Mouse (Mus musculus) hindbrain, embryonic 10.5 days (tissue): ENCODE measurements around the gene Tep1. TPM values are rescaled to one million over a fixed set of nuclear protein-coding genes. Genes with fewer than 3 reads are reported as not detected.
"Not testable (repeated sequence)": the region's sequence is repeated elsewhere in the genome, so short reads cannot be mapped to it uniquely, and the experiment has no call there.

Experiments used
- DNase-seq: peaks from one replicate; pipeline ENCODE4 v3.0.0-alpha.2; 2017; ENCODE audit warnings: low spot score
- H3K27ac ChIP-seq: fragments of 300-500 bp; sonication (generic); 2 replicates; pipeline ENCODE4 v1.5.1; 2016; ENCODE audit warnings: mild to moderate bottlenecking, moderate library complexity
- H3K27me3 ChIP-seq: fragments of 300-500 bp; sonication (generic); 2 replicates; pipeline ENCODE4 v1.6.1; 2016; ENCODE audit warnings: mild to moderate bottlenecking; ENCODE audit not compliant: poor library complexity, insufficient read depth, severe bottlenecking
- H3K36me3 ChIP-seq: fragments of 300-500 bp; sonication (generic); 2 replicates; pipeline ENCODE4 v1.6.1; 2016; ENCODE audit warnings: mild to moderate bottlenecking, moderate library complexity
- H3K4me1 ChIP-seq: fragments of 300-500 bp; sonication (generic); replicated peaks from 2 replicates; pipeline ENCODE4 v1.6.1; 2016; ENCODE audit warnings: mild to moderate bottlenecking
- H3K4me3 ChIP-seq: fragments of 300-500 bp; sonication (generic); 2 replicates; pipeline ENCODE4 v1.5.1; 2016; ENCODE audit warnings: mild to moderate bottlenecking, moderate library complexity
- H3K9me3 ChIP-seq: fragments of 300-500 bp; sonication (generic); 2 replicates; pipeline ENCODE4 v1.6.1; 2016; ENCODE audit warnings: mild to moderate bottlenecking, moderate library complexity
- WGBS: fragments of 180-500 bp; shearing (Covaris S2); methylation state at CpG from one replicate; pipeline ENCODE4 v1.1.7; 2016; 5-methylcytosine and 5-hydroxymethylcytosine counted together
- polyA plus RNA-seq: library from polyadenylated mRNA; unstranded; fragments of >200 nt; fragmentation: Nextera tagmentation; extraction: Ambion mirVana; gene quantifications from 2 replicates; pipeline ENCODE4 v1.2.1, GENCODE M21; 2016

The Tep1 gene
- polyA plus RNA-seq = 6.0 and 6.2 TPM in 2 replicates

- Histone ChIP-seq H3K36me3 (no peaks in the 10 kb centered on the region), H3K27me3 (no peaks in the 10 kb centered on the region), H3K9me3 (no peaks in the 10 kb centered on the region), H3K27ac (peak within 1 kb of the TSS; percentile 88), H3K4me1 (peaks cover 12% of the 10 kb centered on the region), H3K4me3 (peak within 1 kb of the TSS; percentile 68)
- peak; percentile 77 for DNase-seq
- whole genome bisulfite sequencing = 7% methylated on average over 32 of the region's 32 CpGs
These were observed at the start of gene Tep1 for GRCm38 (mm10) chr14:50869889-50870804. Gene Tep1 (minus strand): TSS chr14:50870560.

- Histone ChIP-seq H3K4me1 (no peaks in the 10 kb centered on the region), H3K27ac (no peak overlapping the region), H3K27me3 (no peaks in the 10 kb centered on the region), H3K36me3 (peaks cover 55% of the 10 kb centered on the region), H3K9me3 (no peaks in the 10 kb centered on the region), H3K4me3 (no peak overlapping the region)
- no peak for DNase-seq
- WGBS = 59% methylated on average over 3 of the region's 3 CpGs
These were observed 41.0 kb upstream of the Tep1 start for GRCm38 (mm10) chr14:50911356-50911755.

- WGBS = 86% methylated on average over 4 of the region's 4 CpGs
- Histone ChIP-seq H3K27me3 (no peaks in the 10 kb centered on the region), H3K4me3 (no peak overlapping the region), H3K36me3 (peaks cover 25% of the 10 kb centered on the region), H3K4me1 (peaks cover 6% of the 10 kb centered on the region; the same call in 1 of the 2 replicates), H3K27ac (no peak overlapping the region), H3K9me3 (no peaks in the 10 kb centered on the region)
- DNase-seq = no peak
These were observed 37.8 kb upstream of the Tep1 start for GRCm38 (mm10) chr14:50908126-50908525.

GRCm38 (mm10) chr14:50905327-50905726, 35.0 kb upstream of the Tep1 start:
- not testable (repeated sequence) for H3K36me3 ChIP-seq, H3K4me1 ChIP-seq, H3K27me3 ChIP-seq, H3K27ac ChIP-seq, H3K4me3 ChIP-seq, H3K9me3 ChIP-seq, DNase-seq

DNA sequence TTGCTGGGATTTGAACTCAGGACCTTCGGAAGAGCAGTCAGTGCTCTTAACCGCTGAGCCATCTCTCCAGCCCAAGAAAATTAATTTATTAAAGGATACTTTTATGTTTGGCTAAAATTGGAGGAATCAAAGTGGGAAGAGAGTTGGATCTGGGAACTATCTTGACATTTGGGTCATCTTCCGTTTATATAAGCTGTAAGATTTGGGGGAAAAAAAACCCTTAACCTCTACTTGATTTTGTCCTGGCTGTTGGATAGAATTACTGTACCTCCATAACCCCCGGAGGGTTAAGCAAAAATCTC, 34.4 kb upstream of the Tep1 start:
- WGBS = 80% methylated on average over 4 of the region's 4 CpGs
- Histone ChIP-seq H3K9me3 (no peaks in the 10 kb centered on the region), H3K27ac (no peak overlapping the region), H3K4me1 (peaks cover 6% of the 10 kb centered on the region; the same call in 1 of the 2 replicates), H3K36me3 (no peaks in the 10 kb centered on the region), H3K4me3 (no peak overlapping the region), H3K27me3 (no peaks in the 10 kb centered on the region)
- DNase-seq = no peak

DNA sequence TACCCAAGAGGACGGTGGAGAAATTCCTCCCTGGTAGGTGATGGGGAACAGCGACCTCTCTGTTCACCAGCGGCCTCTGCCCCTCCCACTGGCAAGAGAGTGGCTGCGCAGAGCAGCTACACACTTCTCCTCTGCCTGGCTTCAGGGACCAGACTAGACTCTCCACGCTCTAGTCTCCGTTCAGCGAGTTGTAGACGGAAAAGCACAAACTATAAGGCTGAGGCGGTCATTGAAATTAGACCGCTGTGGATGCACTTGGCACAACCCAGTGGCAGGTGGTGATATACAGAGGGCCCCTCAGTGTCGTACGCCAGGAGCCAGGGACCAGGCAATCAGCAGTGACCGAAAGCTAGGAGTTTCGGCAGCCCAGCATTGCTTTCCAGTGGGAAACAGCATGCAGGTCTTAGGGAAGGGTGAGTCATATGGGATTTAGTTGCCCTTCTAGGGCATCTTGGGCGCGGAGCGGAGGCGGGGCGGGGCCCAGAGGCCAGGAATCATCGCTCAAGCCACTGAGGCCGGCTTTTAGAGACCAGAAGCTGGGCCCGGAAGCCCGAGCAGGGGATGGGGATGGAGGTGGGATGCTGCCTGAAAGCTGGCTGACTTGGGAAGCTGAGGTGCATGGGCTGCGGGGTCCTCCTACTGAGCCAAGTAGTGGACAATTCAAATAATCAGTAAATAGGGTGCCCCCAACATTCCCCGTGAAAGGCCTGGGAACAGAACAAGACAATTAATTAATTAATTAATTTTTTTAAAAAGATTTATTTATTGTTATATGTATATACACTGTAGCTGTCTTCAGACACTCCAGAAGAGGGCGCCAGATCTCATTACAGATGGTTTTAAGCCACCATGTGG, 33.8 kb upstream of the Tep1 start:
- no peaks in the 10 kb centered on the region for H3K27me3 ChIP-seq
- no peaks in the 10 kb centered on the region for H3K9me3 ChIP-seq
- H3K27ac ChIP-seq = peak overlapping the region; percentile 77
- peak overlapping the region; percentile 58 for H3K4me3 ChIP-seq
- DNase-seq = peak; percentile 66
- H3K4me1 ChIP-seq = peaks cover 6% of the 10 kb centered on the region; the same call in 1 of the 2 replicates
- H3K36me3 ChIP-seq = no peaks in the 10 kb centered on the region
- 2% methylated on average over 26 of the region's 26 CpGs for WGBS

DNA sequence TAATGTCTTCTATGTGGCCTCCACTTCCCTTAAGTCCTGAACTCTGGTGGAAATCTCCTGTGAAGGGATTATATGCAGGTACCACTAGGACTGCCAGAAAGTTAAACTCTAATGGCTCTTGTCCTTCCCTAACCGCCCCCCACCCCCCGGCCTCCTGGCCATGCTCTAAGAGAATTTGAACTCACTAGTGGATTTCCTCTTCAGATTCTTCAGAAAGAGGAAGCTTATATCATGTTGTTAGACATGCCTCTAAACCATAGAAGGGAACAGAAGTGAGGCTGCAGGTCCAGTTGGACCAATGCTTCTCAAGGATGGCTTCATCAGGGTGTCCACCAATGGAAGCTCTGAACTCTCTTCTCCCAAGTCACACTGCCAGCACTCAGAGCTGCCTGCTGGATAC, 27.6 kb upstream of the Tep1 start:
- H3K27me3 ChIP-seq = peaks cover 30% of the 10 kb centered on the region
- H3K27ac ChIP-seq, H3K36me3 ChIP-seq, H3K9me3 ChIP-seq, DNase-seq, H3K4me3 ChIP-seq: not testable (repeated sequence)
- WGBS = 94% methylated on average over 2 of the region's 2 CpGs
- H3K4me1 ChIP-seq = peaks cover 16% of the 10 kb centered on the region

DNA sequence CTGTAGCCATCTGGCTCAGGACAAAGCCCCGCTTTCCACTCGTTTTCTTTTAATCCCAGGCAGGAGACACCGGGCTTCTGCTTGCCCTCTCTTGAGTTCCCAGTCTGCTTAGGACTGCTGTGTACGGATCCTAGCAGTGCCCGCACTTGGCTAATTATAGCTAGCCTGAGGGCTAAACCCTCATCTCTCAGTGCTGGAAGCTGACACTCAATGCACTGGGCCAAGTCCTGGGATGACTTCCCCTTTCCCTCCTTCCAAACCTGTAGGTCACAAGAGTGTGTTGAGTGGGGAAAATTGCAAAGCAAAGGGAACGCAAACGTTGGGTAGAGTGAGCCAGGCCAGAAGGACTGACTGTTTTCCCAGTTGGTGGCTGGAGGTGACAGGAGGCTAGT, 27.0 kb upstream of the Tep1 start, which contains the start of gene Klhl33:
TSS of gene Klhl33 (minus strand) at position 134 of the 392 bp plus-strand sequence.
- DNase-seq = peak; percentile 3
- Histone ChIP-seq H3K36me3 (no peaks in the 10 kb centered on the region), H3K27ac (peak within 1 kb of the TSS; percentile 75; the same call in 1 of the 2 replicates), H3K9me3 (no peaks in the 10 kb centered on the region), H3K27me3 (peaks cover 30% of the 10 kb centered on the region), H3K4me1 (peaks cover 16% of the 10 kb centered on the region), H3K4me3 (peak within 1 kb of the TSS; percentile 58)
- WGBS = 54% methylated on average over 7 of the region's 7 CpGs

DNA sequence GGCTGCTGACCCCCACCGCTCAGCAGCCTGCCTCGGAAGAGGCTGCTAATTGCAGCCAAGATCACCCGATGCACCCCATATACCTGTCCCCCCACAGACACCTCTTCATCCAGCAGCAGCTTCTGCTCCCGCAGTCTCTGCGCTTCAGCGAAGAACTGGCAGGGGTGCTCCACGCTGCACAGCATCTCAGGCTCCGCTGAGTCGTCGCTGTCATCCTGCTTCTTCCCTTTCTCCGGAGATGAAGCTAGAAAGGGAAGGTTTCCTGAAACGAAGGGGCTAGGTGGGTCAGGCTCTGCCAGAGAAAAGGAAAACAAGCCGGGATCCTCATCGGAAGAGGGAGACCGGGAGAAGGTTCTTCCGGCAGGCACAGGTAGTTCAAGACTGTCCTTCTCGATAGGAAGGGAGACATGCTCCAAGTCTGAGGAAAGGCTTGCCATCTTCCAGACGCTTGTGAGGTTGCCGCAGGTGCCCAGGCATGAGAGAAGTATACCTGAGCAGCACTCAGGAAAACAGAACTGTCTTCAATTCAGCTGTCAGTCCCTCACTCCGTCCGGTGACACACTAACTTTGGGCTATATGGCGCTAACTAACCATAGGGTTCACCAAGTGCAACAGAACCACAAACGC, 26.5 kb upstream of the Tep1 start:
- 17% methylated on average over 23 of the region's 23 CpGs for WGBS
- peak overlapping the region; percentile 58 for H3K4me3 ChIP-seq
- H3K4me1 ChIP-seq = peaks cover 16% of the 10 kb centered on the region
- H3K9me3 ChIP-seq = no peaks in the 10 kb centered on the region
- 0 out of 2 replicates have a peak overlapping the region, but pooled peaks have one; percentile 75 for H3K27ac ChIP-seq
- DNase-seq = peak; percentile 28
- H3K27me3 ChIP-seq = peaks cover 30% of the 10 kb centered on the region
- H3K36me3 ChIP-seq = no peaks in the 10 kb centered on the region

- 0 out of 2 replicates have a peak, but pooled peaks cover 3% of the 10 kb centered on the region for H3K9me3 ChIP-seq
- DNase-seq = peak; percentile 42
- H3K36me3 ChIP-seq = no peaks in the 10 kb centered on the region
- H3K4me1 ChIP-seq = peaks cover 16% of the 10 kb centered on the region
- peaks cover 30% of the 10 kb centered on the region for H3K27me3 ChIP-seq
- peak overlapping the region; percentile 75; the same call in 1 of the 2 replicates for H3K27ac ChIP-seq
- peak overlapping the region; percentile 58 for H3K4me3 ChIP-seq
- WGBS = 19% methylated on average over 19 of the region's 19 CpGs
These were observed 25.8 kb upstream of the Tep1 start for GRCm38 (mm10) chr14:50895985-50896746.

DNA sequence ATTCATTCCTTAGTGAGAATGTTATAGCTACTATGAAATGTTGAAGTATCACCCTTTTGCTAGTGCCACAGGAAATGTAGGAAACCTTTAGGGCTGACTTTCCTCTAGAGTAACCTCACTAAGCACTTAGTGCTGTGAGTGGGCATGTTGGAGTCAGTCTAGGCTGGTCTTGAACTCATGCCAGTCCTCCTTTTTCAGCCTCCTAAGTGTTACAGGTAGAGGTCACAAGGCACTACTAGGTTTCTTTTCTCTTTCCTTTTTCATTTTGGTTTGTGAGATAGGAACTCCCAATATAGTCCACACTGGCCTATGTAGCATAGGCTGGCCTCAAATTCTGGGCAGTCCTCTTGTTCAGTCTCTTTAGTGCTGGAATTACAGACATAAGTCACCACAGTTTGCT, 25.0 kb upstream of the Tep1 start:
- DNase-seq = no peak
- Histone ChIP-seq H3K27ac (no peak overlapping the region), H3K4me3 (no peak overlapping the region), H3K9me3 (0 out of 2 replicates have a peak, but pooled peaks cover 3% of the 10 kb centered on the region), H3K36me3 (no peaks in the 10 kb centered on the region), H3K27me3 (peaks cover 30% of the 10 kb centered on the region), H3K4me1 (peaks cover 16% of the 10 kb centered on the region)
